Mouse (Mus musculus) ovary, postnatal 36 days (tissue): ENCODE measurements around the gene Lingo2.
A peak's percentile ranks its signal among the peaks of the same experiment; 100 is the strongest.
"Not testable (repeated sequence)": the region's sequence is repeated elsewhere in the genome, so short reads cannot be mapped to it uniquely, and the experiment has no call there.

Experiments
- DNase-seq: peaks from one replicate; pipeline ENCODE4 v3.0.0; 2022; ENCODE audit warnings: low spot score, mixed read lengths

The Lingo2 gene

GRCm38 (mm10) chr4:36081095-36081852 is 870.3 kb downstream of the Lingo2 start:
- DNase-seq, result no peak

GRCm38 (mm10) chr4:36078910-36079525 is 872.5 kb downstream of the Lingo2 start:
- DNase-seq, result no peak

GRCm38 (mm10) chr4:36064701-36065100 is 886.8 kb downstream of the Lingo2 start:
- not testable (repeated sequence) for DNase-seq

- DNase-seq, result no peak
Measured at GRCm38 (mm10) chr4:36052791-36053376, 898.7 kb downstream of the Lingo2 start.

- DNase-seq, result no peak
Measured at GRCm38 (mm10) chr4:36040361-36040760, 911.2 kb downstream of the Lingo2 start.

GRCm38 (mm10) chr4:36038742-36039141 is 912.8 kb downstream of the Lingo2 start:
- no peak for DNase-seq

- DNase-seq, result no peak
Measured at GRCm38 (mm10) chr4:36032039-36032438, 919.5 kb downstream of the Lingo2 start.

- no peak for DNase-seq
Measured at GRCm38 (mm10) chr4:36014181-36014580, 937.4 kb downstream of the Lingo2 start.

GRCm38 (mm10) chr4:35992005-35992763 is 959.4 kb downstream of the Lingo2 start:
- DNase-seq, result no peak

GRCm38 (mm10) chr4:35986012-35986411 is 965.5 kb downstream of the Lingo2 start:
- DNase-seq, result no peak

GRCm38 (mm10) chr4:35963532-35963931 is 988.0 kb downstream of the Lingo2 start:
- no peak for DNase-seq

GRCm38 (mm10) chr4:35951894-35952293 is 999.7 kb downstream of the Lingo2 start:
- DNase-seq, result no peak

- DNase-seq, result no peak
Measured at GRCm38 (mm10) chr4:35951251-35951650, 1000.3 kb downstream of the Lingo2 start.

- no peak for DNase-seq
Measured at GRCm38 (mm10) chr4:35934056-35934661, 1017.4 kb downstream of the Lingo2 start.

GRCm38 (mm10) chr4:35927722-35928121 is 1023.8 kb downstream of the Lingo2 start:
- DNase-seq, result no peak

- no peak for DNase-seq
Measured at GRCm38 (mm10) chr4:35917453-35917852, 1034.1 kb downstream of the Lingo2 start.

- no peak for DNase-seq
Measured at GRCm38 (mm10) chr4:35897769-35898564, 1053.6 kb downstream of the Lingo2 start.

- no peak for DNase-seq
Measured at GRCm38 (mm10) chr4:35885591-35886542, 1065.7 kb downstream of the Lingo2 start.

- peak; percentile 11 for DNase-seq
Measured at GRCm38 (mm10) chr4:35884946-35885460, 1066.5 kb downstream of the Lingo2 start.

- no peak for DNase-seq
Measured at GRCm38 (mm10) chr4:35846518-35846917, 1105.0 kb downstream of the Lingo2 start.
